Mouse (Mus musculus) midbrain, embryonic 14.5 days (tissue): ENCODE measurements around the gene Nsg2. TPM values are rescaled to one million over a fixed set of nuclear protein-coding genes. Genes with fewer than 3 reads are reported as not detected.
A peak's percentile ranks its signal among the peaks of the same experiment; 100 is the strongest.
"Not testable (repeated sequence)": the region's sequence is repeated elsewhere in the genome, so short reads cannot be mapped to it uniquely, and the experiment has no call there.

Experiments
- ATAC-seq: fragments of 200-750 bp; cut with Nextera tagmentation; 2 replicates; pipeline ENCODE4 v1.8.0; 2017; ENCODE audit warnings: moderate number of reproducible peaks, moderate library complexity; ENCODE audit not compliant: low FRiP score, low TSS enrichment
- DNase-seq: peaks from one replicate; pipeline ENCODE4 v3.0.0-alpha.2; 2015
- H3K27ac ChIP-seq: fragments of 300-500 bp; sonication (generic); replicated peaks from 2 replicates; pipeline ENCODE4 v1.5.1; 2014; ENCODE audit warnings: mild to moderate bottlenecking, low read depth, low read length, moderate library complexity
- H3K27me3 ChIP-seq: fragments of 300-500 bp; sonication (generic); 2 replicates; pipeline ENCODE4 v1.6.1; 2014; ENCODE audit warnings: low read length, control low read depth, mixed read lengths; ENCODE audit not compliant: control insufficient read depth, insufficient read depth
- H3K36me3 ChIP-seq: fragments of 300-500 bp; sonication (generic); 2 replicates; pipeline ENCODE4 v1.6.1; 2014; ENCODE audit warnings: low read length, control low read depth; ENCODE audit not compliant: control insufficient read depth, insufficient read depth
- H3K4me1 ChIP-seq: fragments of 300-500 bp; sonication (generic); 2 replicates; pipeline ENCODE4 v1.6.1; 2014; ENCODE audit warnings: mild to moderate bottlenecking, antibody characterized with exemption, low read length, control low read depth; ENCODE audit not compliant: control insufficient read depth, insufficient read depth
- H3K4me2 ChIP-seq: fragments of 300-500 bp; sonication (generic); 2 replicates; pipeline ENCODE4 v1.6.1; 2014; ENCODE audit warnings: mild to moderate bottlenecking, low read length, moderate library complexity
- H3K4me3 ChIP-seq: fragments of 300-500 bp; sonication (generic); replicated peaks from 2 replicates; pipeline ENCODE4 v1.5.1; 2014; ENCODE audit warnings: low read depth, low read length
- H3K9ac ChIP-seq: fragments of 300-500 bp; sonication (generic); replicated peaks from 2 replicates; pipeline ENCODE4 v1.6.1; 2014; ENCODE audit warnings: mild to moderate bottlenecking, low read length, moderate library complexity
- H3K9me3 ChIP-seq: fragments of 300-500 bp; sonication (generic); 2 replicates; pipeline ENCODE4 v1.6.1; 2016; ENCODE audit warnings: low read length, control low read depth, mixed read lengths; ENCODE audit not compliant: control insufficient read depth
- WGBS: fragments of 180-500 bp; shearing (Covaris S2); extraction: QIAGEN DNeasy Blood & Tissue Kit; methylation state at CpG from one replicate; pipeline ENCODE4 v1.1.7; 2014; 5-methylcytosine and 5-hydroxymethylcytosine counted together
- polyA plus RNA-seq: library from polyadenylated mRNA; unstranded; fragments of >200 nt; fragmentation: Nextera tagmentation; extraction: Ambion mirVana; gene quantifications from 2 replicates; pipeline ENCODE4 v1.2.1, GENCODE M21; 2014

Nsg2 gene
- 209 and 548 TPM in 2 replicates for polyA plus RNA-seq

DNA sequence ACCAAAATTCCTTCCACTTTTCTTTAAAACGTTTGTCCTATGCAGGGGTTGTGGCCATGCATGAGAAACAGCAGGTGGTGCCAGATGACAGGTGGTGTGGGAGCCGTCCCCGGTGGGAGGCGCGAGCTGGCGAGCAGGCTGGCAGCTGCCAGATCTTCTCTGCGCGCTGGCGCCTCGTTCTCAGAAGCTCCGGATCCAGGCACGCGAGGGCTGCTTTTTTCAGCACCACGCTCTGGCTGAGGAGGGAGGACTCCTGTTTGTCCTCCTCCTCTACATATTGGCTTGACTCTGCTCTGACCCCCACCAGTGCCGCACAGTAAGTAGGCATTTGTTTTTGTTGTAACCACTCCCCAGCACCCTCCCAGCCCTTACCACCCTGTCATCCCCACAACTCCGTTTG, at the start of gene Nsg2:
TSS of gene Nsg2 (plus strand) at position 183 of the 400 bp plus-strand sequence.
- WGBS: under 1% methylated on average over 16 of the region's 16 CpGs
- Histone ChIP-seq H3K27me3 (no peaks in the 10 kb centered on the region), H3K27ac (peak within 1 kb of the TSS; percentile 95), H3K9me3 (no peaks in the 10 kb centered on the region), H3K36me3 (peaks cover 22% of the 10 kb centered on the region), H3K4me2 (peak within 1 kb of the TSS; percentile 72), H3K4me1 (peaks cover 17% of the 10 kb centered on the region), H3K4me3 (peak within 1 kb of the TSS; percentile 52), H3K9ac (peak within 1 kb of the TSS; percentile 91)
- peak; percentile 96 for DNase-seq
- peak; percentile 91 for ATAC-seq

DNA sequence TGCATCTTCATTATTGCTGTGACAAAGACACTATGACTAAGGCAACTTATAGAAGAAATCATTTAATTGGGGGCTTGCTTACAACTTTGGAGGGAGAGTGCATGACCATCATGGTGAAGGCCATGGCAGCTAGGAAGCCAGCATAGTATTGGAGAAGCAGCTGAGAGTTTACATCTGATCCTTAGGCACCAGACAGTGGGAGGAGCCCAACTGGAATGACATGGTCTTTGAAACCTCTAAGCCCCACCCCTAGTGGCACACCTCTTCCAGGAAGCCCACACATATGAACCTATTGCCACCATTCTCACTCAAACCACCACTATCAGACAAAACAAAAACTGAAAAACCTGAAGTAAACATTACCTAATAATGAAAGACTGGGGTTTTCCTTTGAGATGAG, 40.2 kb upstream of the Nsg2 start:
- no peaks in the 10 kb centered on the region for H3K4me1 ChIP-seq
- H3K4me3 ChIP-seq: no peak overlapping the region
- H3K27ac ChIP-seq: no peak overlapping the region
- H3K36me3 ChIP-seq: no peaks in the 10 kb centered on the region
- no peak overlapping the region for H3K9ac ChIP-seq
- ATAC-seq (no peak), DNase-seq (no peak)
- no peaks in the 10 kb centered on the region for H3K27me3 ChIP-seq
- H3K9me3 ChIP-seq: no peaks in the 10 kb centered on the region
- H3K4me2 ChIP-seq: no peak overlapping the region

DNA sequence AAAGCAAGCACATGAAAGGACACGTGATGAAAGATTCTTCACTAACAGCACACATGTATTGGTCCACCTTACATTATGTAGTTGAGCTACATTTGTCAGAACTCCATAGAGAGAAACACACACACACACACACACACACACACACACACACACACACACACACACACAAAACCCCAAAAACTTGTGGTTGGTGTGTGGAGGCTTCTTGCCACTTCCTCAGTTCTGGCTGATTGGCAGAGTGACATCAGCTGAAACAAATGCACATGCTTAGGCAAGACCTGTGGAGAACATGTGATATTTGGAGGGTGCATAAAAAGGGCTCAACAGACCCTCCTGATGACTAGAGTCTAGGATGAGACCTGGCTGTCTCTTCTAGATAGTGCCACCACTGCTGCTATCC, 36.3 kb upstream of the Nsg2 start:
- H3K4me3 ChIP-seq: no peak overlapping the region
- DNase-seq: no peak
- ATAC-seq: no peak
- H3K36me3 ChIP-seq: no peaks in the 10 kb centered on the region
- 100% methylated on average over 1 of the region's 1 CpGs for WGBS
- no peak overlapping the region for H3K4me2 ChIP-seq
- H3K9me3 ChIP-seq: no peaks in the 10 kb centered on the region
- no peaks in the 10 kb centered on the region for H3K4me1 ChIP-seq
- no peak overlapping the region for H3K9ac ChIP-seq
- no peak overlapping the region for H3K27ac ChIP-seq
- H3K27me3 ChIP-seq: no peaks in the 10 kb centered on the region

DNA sequence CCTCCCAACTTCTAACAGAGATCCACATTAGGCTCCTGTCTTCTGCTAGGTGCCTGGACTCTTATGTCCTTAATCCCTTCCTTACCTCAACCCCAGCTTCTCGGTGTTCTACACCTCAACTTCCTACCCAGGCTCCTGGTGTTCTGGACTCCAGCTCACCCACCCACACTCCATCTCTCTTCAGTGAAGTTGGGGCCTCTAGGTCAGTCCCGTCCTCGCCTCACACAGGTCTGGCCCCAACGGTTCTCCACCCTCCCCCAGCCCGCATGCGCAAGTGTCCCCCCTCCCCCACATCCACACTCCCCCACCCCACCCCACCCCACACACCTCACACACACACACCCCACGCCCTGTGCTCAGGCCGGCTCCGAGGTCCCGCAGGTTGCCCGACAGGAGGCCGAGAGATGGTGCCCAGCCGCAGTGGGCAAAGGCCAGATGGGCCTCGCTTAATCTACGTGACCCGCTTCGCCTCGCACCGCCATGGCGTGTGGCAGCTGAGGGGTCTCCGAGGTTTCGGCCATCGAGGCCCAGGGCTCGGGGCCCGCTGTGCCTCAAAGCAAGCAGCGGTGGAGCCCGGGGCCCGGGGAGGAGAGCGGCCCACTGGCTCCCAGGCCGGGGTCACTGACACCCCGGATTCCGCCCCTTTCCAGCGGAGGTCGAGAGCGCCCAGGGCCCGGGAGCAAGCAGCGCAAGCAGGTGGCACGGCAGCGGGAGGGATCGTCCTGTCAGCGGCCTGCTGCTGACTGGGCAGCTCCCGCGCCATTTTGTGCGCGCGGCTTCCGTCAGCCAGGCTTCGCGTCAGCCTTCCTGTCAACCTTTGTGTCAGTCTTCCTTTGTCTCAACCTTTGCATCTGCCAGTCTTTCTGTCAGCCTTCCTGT, 34.8 kb upstream of the Nsg2 start, which contains the start of gene 4930524B15Rik:
TSS of gene 4930524B15Rik (plus strand) at position 337 of the 879 bp plus-strand sequence.
- Histone ChIP-seq H3K9me3 (no peaks in the 10 kb centered on the region), H3K9ac (peak within 1 kb of the TSS; percentile 46; the same call in 1 of the 2 replicates), H3K4me1 (no peaks in the 10 kb centered on the region), H3K27me3 (no peaks in the 10 kb centered on the region), H3K27ac (no peak within 1 kb of the TSS), H3K36me3 (no peaks in the 10 kb centered on the region), H3K4me2 (peak within 1 kb of the TSS; percentile 50), H3K4me3 (peak within 1 kb of the TSS; percentile 26)
- WGBS: 44% methylated on average over 49 of the region's 49 CpGs
- DNase-seq (peak; percentile 63), ATAC-seq (peak; percentile 40)

DNA sequence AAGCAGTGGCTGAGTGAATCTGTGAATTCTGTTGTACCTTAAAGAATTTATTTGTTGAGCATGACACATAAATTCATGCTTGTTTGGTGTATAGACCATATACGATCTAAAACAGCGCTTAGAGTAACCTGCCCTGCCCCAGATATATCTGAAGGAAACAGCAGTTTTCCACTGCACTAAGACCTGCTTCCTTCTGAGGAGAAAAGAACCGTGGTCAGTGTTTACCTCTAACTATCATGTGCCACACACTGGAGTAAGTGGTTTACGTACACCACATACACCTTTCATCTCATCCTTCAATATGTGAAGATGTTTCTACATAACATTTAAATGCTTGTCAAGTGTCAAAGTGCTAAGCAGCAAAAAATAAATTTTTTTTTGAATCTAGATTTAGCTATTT, 26.1 kb upstream of the Nsg2 start:
- no peak for ATAC-seq
- no peak for DNase-seq
- WGBS: 87% methylated on average over 4 of the region's 4 CpGs
- Histone ChIP-seq H3K4me2 (no peak overlapping the region), H3K36me3 (no peaks in the 10 kb centered on the region), H3K27me3 (no peaks in the 10 kb centered on the region), H3K4me1 (no peaks in the 10 kb centered on the region), H3K4me3 (no peak overlapping the region), H3K9ac (no peak overlapping the region), H3K9me3 (no peaks in the 10 kb centered on the region), H3K27ac (no peak overlapping the region)

DNA sequence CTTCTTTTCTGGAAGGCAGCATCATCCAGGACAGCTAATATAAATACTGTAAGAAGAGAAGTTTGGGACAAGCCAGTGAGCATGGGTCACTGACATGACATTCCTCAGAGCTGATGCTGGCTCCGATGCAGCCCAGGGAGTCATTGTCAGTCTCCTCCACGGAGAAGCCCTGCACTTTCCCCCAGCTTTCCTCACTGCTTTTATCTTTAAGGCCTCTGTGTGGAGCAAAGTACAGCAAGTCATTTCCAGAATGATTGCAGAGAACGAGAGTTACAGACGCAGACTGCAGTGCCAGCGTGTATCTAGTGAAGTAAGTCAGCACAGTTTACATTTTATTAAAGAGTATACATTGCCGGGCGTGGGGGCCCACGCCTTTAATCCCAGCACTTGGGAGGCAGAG, 25.4 kb upstream of the Nsg2 start:
- Histone ChIP-seq H3K9ac (no peak overlapping the region), H3K9me3 (no peaks in the 10 kb centered on the region; the same call in 1 of the 2 replicates), H3K36me3 (no peaks in the 10 kb centered on the region), H3K27ac (no peak overlapping the region), H3K27me3 (no peaks in the 10 kb centered on the region), H3K4me2 (no peak overlapping the region), H3K4me3 (no peak overlapping the region), H3K4me1 (no peaks in the 10 kb centered on the region)
- DNase-seq (no peak), ATAC-seq (no peak)
- WGBS: 69% methylated on average over 8 of the region's 8 CpGs

DNA sequence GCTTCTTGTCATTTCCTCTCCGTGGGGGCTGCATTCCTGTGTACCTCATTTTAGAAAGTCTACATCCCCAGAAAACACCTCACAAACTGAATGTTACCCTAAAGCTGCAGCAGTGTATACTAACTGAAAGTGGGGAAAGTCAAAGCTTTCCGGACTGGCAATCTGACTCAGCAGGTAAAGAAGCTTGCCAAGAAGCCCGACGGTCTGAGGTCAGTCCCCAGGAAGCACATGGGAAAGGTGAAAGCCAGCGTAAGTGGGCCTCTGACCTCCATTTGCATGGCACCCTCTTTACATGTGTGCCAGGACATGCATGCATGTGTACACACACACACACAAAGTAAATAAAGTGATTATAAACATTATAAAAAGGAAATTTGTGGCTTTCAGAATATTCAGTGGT, 24.6 kb upstream of the Nsg2 start:
- DNase-seq (no peak), ATAC-seq (no peak)
- 86% methylated on average over 5 of the region's 5 CpGs for WGBS
- no peaks in the 10 kb centered on the region; the same call in 1 of the 2 replicates for H3K9me3 ChIP-seq
- no peaks in the 10 kb centered on the region for H3K4me1 ChIP-seq
- H3K4me2 ChIP-seq: no peak overlapping the region
- no peaks in the 10 kb centered on the region for H3K27me3 ChIP-seq
- no peak overlapping the region for H3K4me3 ChIP-seq
- H3K36me3 ChIP-seq: no peaks in the 10 kb centered on the region
- no peak overlapping the region for H3K27ac ChIP-seq
- H3K9ac ChIP-seq: no peak overlapping the region

DNA sequence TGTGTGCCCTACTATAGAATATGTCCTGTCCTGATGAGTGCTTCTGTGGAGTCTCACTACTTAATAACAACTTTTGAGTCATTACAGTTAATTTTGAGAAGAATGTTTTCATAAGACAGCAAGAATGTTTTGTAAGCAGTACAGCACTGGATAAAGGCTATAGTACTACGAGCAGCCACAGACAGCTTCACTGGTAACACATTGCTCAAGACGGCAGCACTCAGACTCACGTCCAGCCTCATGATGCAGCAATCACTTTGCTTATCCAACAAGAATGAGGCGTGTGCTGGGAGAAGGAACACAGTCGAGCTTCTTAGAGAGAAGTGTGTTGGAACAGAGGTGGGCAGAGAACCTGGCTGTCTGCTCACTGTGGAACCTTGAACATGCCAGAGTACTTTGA, 24.1 kb upstream of the Nsg2 start:
- DNase-seq: no peak
- no peak for ATAC-seq
- Histone ChIP-seq H3K9ac (no peak overlapping the region), H3K9me3 (no peaks in the 10 kb centered on the region; the same call in 1 of the 2 replicates), H3K27me3 (no peaks in the 10 kb centered on the region), H3K4me2 (no peak overlapping the region), H3K4me1 (no peaks in the 10 kb centered on the region), H3K4me3 (no peak overlapping the region), H3K27ac (no peak overlapping the region), H3K36me3 (no peaks in the 10 kb centered on the region)
- 84% methylated on average over 5 of the region's 5 CpGs for WGBS

DNA sequence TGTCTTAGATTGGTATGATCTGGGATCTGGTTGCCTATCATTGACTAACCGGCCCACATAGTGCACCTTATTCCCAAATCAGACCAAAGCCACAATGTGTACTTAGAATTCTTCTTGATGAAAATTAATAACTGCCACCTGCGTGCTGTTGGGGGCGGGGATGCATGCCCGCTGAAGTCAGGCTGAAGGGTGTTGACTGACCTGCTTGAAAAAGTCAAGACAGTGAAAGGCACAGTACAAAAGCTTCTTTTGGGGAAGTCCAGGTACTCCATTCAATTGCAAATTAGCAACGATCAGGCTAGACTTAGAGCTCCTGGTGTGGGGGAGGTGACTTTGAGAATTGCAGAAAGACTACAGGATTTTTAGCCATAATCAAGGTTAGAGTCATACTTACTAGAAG, 20.2 kb upstream of the Nsg2 start:
- H3K4me3 ChIP-seq, H3K9me3 ChIP-seq, H3K36me3 ChIP-seq, H3K4me2 ChIP-seq, H3K27ac ChIP-seq, ATAC-seq, H3K9ac ChIP-seq, H3K27me3 ChIP-seq, DNase-seq, H3K4me1 ChIP-seq: not testable (repeated sequence)
- 87% methylated on average over 5 of the region's 5 CpGs for WGBS
